8 mouse cellular contexts compared by ENCODE assay signal in the genomic region with DNA sequence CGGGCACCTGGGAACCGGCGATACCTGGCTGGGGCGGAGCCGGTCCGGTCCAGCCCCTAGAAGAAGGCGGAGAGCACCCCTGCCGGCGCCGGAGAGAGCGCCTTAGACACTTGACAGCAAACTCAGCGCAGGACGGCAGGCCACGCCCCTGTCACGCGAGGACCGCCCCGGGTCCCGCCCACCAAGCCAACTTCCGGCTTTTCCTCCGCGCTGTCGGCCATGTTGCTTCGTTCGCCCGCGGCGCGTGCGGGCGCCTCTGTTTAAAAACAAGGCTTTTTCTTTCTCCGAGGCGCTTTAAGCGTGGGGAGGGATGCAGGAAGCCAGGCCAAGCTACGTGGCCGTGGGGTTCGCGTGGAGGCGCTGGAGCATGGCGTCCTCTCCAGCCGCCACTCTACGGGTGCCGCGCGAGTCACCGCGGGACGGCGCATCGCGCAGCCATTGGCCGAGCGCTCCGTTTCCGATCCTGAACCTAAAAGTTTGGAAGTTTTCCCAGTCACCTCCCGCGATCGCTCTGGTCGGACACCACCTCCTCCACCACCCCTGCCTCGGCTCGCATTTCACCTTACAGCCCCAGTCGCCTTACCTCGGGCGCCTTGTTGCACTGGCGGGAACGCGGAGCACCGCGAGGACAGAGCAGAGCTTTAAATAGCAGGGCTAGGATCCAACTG. TPM values are rescaled to one million over a fixed set of nuclear protein-coding genes. Genes with fewer than 3 reads are reported as not detected.
DNase-seq lines count a peak whose midpoint lies in the region; ATAC-seq and TF ChIP-seq lines count a peak whose summit lies in the region.

Tbc1d2 (minus strand) TSS at position 124 of the 668 bp plus-strand sequence.

- WGBS in embryonic facial prominence, embryonic 15.5 days, result under 1% methylated on average over 69 of the region's 69 CpGs
- WGBS in heart, adult 2 months, result under 1% methylated on average over 69 of the region's 69 CpGs
- WGBS in kidney, adult 2 months, result under 1% methylated on average over 69 of the region's 69 CpGs
- WGBS in limb, embryonic 12.5 days, result under 1% methylated on average over 69 of the region's 69 CpGs
- whole genome bisulfite sequencing in midbrain, embryonic 14.5 days, result under 1% methylated on average over 69 of the region's 69 CpGs

- H3K4me3 ChIP-seq in bone marrow macrophage, adult 2 months (ENCODE audit: insufficient read depth, low read length), result peak within 1 kb of the TSS; percentile 85
- peak within 1 kb of the TSS; percentile 81 for H3K4me3 ChIP-seq in embryonic facial prominence, embryonic 15.5 days (replicated peaks)
- H3K4me3 ChIP-seq in heart, adult 2 months, result peak within 1 kb of the TSS; percentile 77
- H3K4me3 ChIP-seq in kidney, adult 2 months (ENCODE audit: insufficient read depth, low read depth, low read length), result peak within 1 kb of the TSS; percentile 92
- H3K4me3 ChIP-seq in limb, embryonic 12.5 days (replicated peaks), result peak within 1 kb of the TSS; percentile 64
- peak within 1 kb of the TSS; percentile 73 for H3K4me3 ChIP-seq in midbrain, embryonic 14.5 days (replicated peaks; ENCODE audit: low read depth, low read length)

- peak within 1 kb of the TSS; percentile 97 for H3K4me2 ChIP-seq in embryonic facial prominence, embryonic 15.5 days (replicated peaks)
- peak within 1 kb of the TSS; percentile 92 for H3K4me2 ChIP-seq in limb, embryonic 12.5 days
- H3K4me2 ChIP-seq in midbrain, embryonic 14.5 days (ENCODE audit: low read length), result peak within 1 kb of the TSS; percentile 94

- no peaks in the 10 kb centered on the region for H3K9me3 ChIP-seq in embryonic facial prominence, embryonic 15.5 days (replicated peaks)
- H3K9me3 ChIP-seq in limb, embryonic 12.5 days, result no peaks in the 10 kb centered on the region
- H3K9me3 ChIP-seq in midbrain, embryonic 14.5 days (ENCODE audit: control insufficient read depth, low read length), result no peaks in the 10 kb centered on the region

- no peak for TF ChIP-seq POLR2A in bone marrow macrophage, adult 2 months (IDR thresholded peaks at IDR 0.05; ENCODE audit: borderline replicate concordance, low read depth, low read length)
- peak; percentile 78; the same call in 1 of the 2 replicates for TF ChIP-seq POLR2A in heart, adult 2 months (IDR thresholded peaks at IDR 0.05; ENCODE audit: insufficient read depth, low read depth, low read length)
- peak; percentile 32 for TF ChIP-seq POLR2A in kidney, adult 2 months (IDR thresholded peaks at IDR 0.05; ENCODE audit: low read depth, low read length)

- H3K36me3 ChIP-seq in embryonic facial prominence, embryonic 15.5 days, result no peaks in the 10 kb centered on the region
- no peaks in the 10 kb centered on the region for H3K36me3 ChIP-seq in heart, adult 2 months (ENCODE audit: control insufficient read depth, insufficient read depth, low read length)
- H3K36me3 ChIP-seq in kidney, adult 2 months (ENCODE audit: control insufficient read depth, insufficient read depth, low read length), result no peaks in the 10 kb centered on the region
- H3K36me3 ChIP-seq in limb, embryonic 12.5 days, result no peaks in the 10 kb centered on the region
- no peaks in the 10 kb centered on the region for H3K36me3 ChIP-seq in midbrain, embryonic 14.5 days (ENCODE audit: control insufficient read depth, insufficient read depth, low read length)

- H3K79me2 ChIP-seq in heart, adult 2 months (replicated peaks; ENCODE audit: control insufficient read depth, insufficient read depth, low read length), result no peaks in the 10 kb centered on the region

- no peak for TF ChIP-seq CTCF in bone marrow macrophage, adult 2 months (IDR thresholded peaks at IDR 0.05; ENCODE audit: low read depth, low read length)
- peak; percentile 80 for TF ChIP-seq CTCF in heart, adult 2 months (IDR thresholded peaks at IDR 0.05)
- TF ChIP-seq CTCF in kidney, adult 2 months (conservative IDR thresholded peaks at IDR 0.05; ENCODE audit: insufficient read depth, insufficient read length, low read depth, low read length), result peak; percentile 37; the same call in 1 of the 2 replicates

- peak; percentile 93 for ATAC-seq in embryonic facial prominence, embryonic 15.5 days (ENCODE audit: insufficient number of reproducible peaks, low FRiP score, low TSS enrichment, low read depth)
- ATAC-seq in limb, embryonic 12.5 days (ENCODE audit: insufficient number of reproducible peaks, insufficient read depth, low FRiP score, low TSS enrichment, low read depth), result peak; percentile 90
- peak; percentile 95 for ATAC-seq in midbrain, embryonic 14.5 days (ENCODE audit: low FRiP score, low TSS enrichment)

- peaks cover 17% of the 10 kb centered on the region for H3K4me1 ChIP-seq in bone marrow macrophage, adult 2 months (ENCODE audit: control insufficient read depth, insufficient read depth, low read length)
- H3K4me1 ChIP-seq in embryonic facial prominence, embryonic 15.5 days, result peaks cover 17% of the 10 kb centered on the region
- H3K4me1 ChIP-seq in heart, adult 2 months (ENCODE audit: control insufficient read depth, insufficient read depth, low read length), result no peaks in the 10 kb centered on the region
- peaks cover 15% of the 10 kb centered on the region; the same call in 1 of the 2 replicates for H3K4me1 ChIP-seq in kidney, adult 2 months (ENCODE audit: control insufficient read depth, insufficient read depth, low read length)
- peaks cover 11% of the 10 kb centered on the region for H3K4me1 ChIP-seq in limb, embryonic 12.5 days (replicated peaks)
- H3K4me1 ChIP-seq in midbrain, embryonic 14.5 days (ENCODE audit: control insufficient read depth, insufficient read depth, low read length), result peaks cover 9% of the 10 kb centered on the region

- peaks cover 26% of the 10 kb centered on the region for H3K27me3 ChIP-seq in embryonic facial prominence, embryonic 15.5 days
- no peaks in the 10 kb centered on the region for H3K27me3 ChIP-seq in heart, adult 2 months (ENCODE audit: control insufficient read depth, insufficient read depth, low read length)
- no peaks in the 10 kb centered on the region for H3K27me3 ChIP-seq in kidney, adult 2 months (replicated peaks; ENCODE audit: control insufficient read depth, insufficient read depth, low read length)
- H3K27me3 ChIP-seq in limb, embryonic 12.5 days, result peaks cover 43% of the 10 kb centered on the region
- H3K27me3 ChIP-seq in midbrain, embryonic 14.5 days (ENCODE audit: control insufficient read depth, insufficient read depth, low read length), result peaks cover 28% of the 10 kb centered on the region; the same call in 1 of the 2 replicates

- DNase-seq in 3134 (ENCODE audit: extremely low read depth, insufficient read length, low spot score), result peak; percentile 93
- peak; percentile 96 to 98 for DNase-seq in heart, adult 2 months
- peak; percentile 98 for DNase-seq in kidney, adult 2 months
- peak; percentile 95 for DNase-seq in midbrain, embryonic 14.5 days
- peak; percentile 88 for DNase-seq in spleen, adult 12 weeks (ENCODE audit: low spot score)

- peak; percentile 38; the same call in 1 of the 2 replicates for TF ChIP-seq EP300 in heart, adult 2 months (IDR thresholded peaks at IDR 0.05; ENCODE audit: insufficient read depth, low read depth, low read length)

- H3K27ac ChIP-seq in bone marrow macrophage, adult 2 months (ENCODE audit: insufficient read depth, low read depth, low read length), result peak within 1 kb of the TSS; percentile 81
- peak within 1 kb of the TSS; percentile 90 for H3K27ac ChIP-seq in embryonic facial prominence, embryonic 15.5 days (replicated peaks)
- peak within 1 kb of the TSS; percentile 94 for H3K27ac ChIP-seq in heart, adult 2 months
- H3K27ac ChIP-seq in kidney, adult 2 months (ENCODE audit: insufficient read depth, low read depth, low read length), result peak within 1 kb of the TSS; percentile 91
- peak within 1 kb of the TSS; percentile 91 for H3K27ac ChIP-seq in limb, embryonic 12.5 days
- peak within 1 kb of the TSS; percentile 64 for H3K27ac ChIP-seq in midbrain, embryonic 14.5 days (replicated peaks; ENCODE audit: low read depth, low read length)

- peak within 1 kb of the TSS; percentile 69 for H3K9ac ChIP-seq in embryonic facial prominence, embryonic 15.5 days
- peak within 1 kb of the TSS; percentile 63 for H3K9ac ChIP-seq in heart, adult 2 months (ENCODE audit: low read depth, low read length)
- peak within 1 kb of the TSS; percentile 68 for H3K9ac ChIP-seq in limb, embryonic 12.5 days (replicated peaks)
- peak within 1 kb of the TSS; percentile 56; the same call in 1 of the 2 replicates for H3K9ac ChIP-seq in midbrain, embryonic 14.5 days (replicated peaks; ENCODE audit: low read length)

- intact Hi-C loops in heart, adult 2 months (cut with DNase I), result loop anchor here (5.0 to 10.0 kb wide), 3 partner anchors 115 to 275 kb away; partner anchors contain the start of gene Trim14

RNA-seq across cellular contexts. Expression of gene Tbc1d2, which starts in this region (rescaled TPM):
- 2.9 and 3.3 TPM in 2 replicates for polyA plus RNA-seq in bone marrow macrophage, adult 2 months (2012; ENCODE audit: insufficient read depth, insufficient read length, missing spikeins)
- 2.2 and 2.9 TPM in 2 replicates for polyA plus RNA-seq in embryonic facial prominence, embryonic 15.5 days (2015; fragmentation: Nextera tagmentation; extraction: Ambion mirVana)
- total RNA-seq in heart, adult 2 months (2021), result 1 to 10 TPM in 1 of 2 experiments, under 1 TPM in 1; 0.64 to 1.7 TPM
- 1.4 and 1.6 TPM in 2 replicates for polyA plus RNA-seq in heart, adult 2 months (2012; rRNA removed)
- 6.1 and 7.6 TPM in 2 replicates for polyA plus RNA-seq in kidney, adult 2 months (2012; rRNA removed)
- polyA plus RNA-seq in limb, embryonic 12.5 days (2016; fragmentation: Nextera tagmentation; extraction: Ambion mirVana), result 1.9 and 2.1 TPM in 2 replicates
- 0.16 and 0.31 TPM in 2 replicates for polyA plus RNA-seq in midbrain, embryonic 14.5 days (2014; fragmentation: Nextera tagmentation; extraction: Ambion mirVana)

Comparison
In these comparisons a context has a peak if more than half of its experiments do, and no peak if none do; other contexts are left out.
1. Peak in every context shown above with its lines: DNase-seq, ATAC-seq, H3K4me3 ChIP-seq and H3K27ac ChIP-seq.
2. Peak in DNase-seq, ATAC-seq, H3K4me3 ChIP-seq, H3K27ac ChIP-seq, H3K9ac ChIP-seq and H3K4me2 ChIP-seq in midbrain, embryonic 14.5 days; RNA of the gene not detected or under 1 TPM.